Mouse (Mus musculus) myocyte (in vitro differentiated cells): ENCODE measurements at regions not wholly inside any gene's neighbourhood (a gene's known extent, or its start where the extent isn't known, plus 50 kb on each side); places are given as distances from the start of the nearest gene placed in this dataset.

Experiments used
- CEBPB ChIP-seq: IDR thresholded peaks from 2 replicates; pipeline ENCODE4 v1.6.1; 2011; ENCODE audit warnings: mild to moderate bottlenecking, moderate library complexity; ENCODE audit not compliant: poor library complexity, insufficient read depth, severe bottlenecking
- E2F4 ChIP-seq: IDR thresholded peaks from one replicate; pipeline ENCODE4 v1.6.1; 2011; ENCODE audit warnings: mild to moderate bottlenecking, control low read depth, moderate library complexity; ENCODE audit not compliant: insufficient read depth
- MAX ChIP-seq: IDR thresholded peaks from one replicate; pipeline ENCODE4 v1.6.1; 2011; ENCODE audit warnings: low read depth, mild to moderate bottlenecking, control low read depth
- MYOD1 ChIP-seq, 3 experiments: IDR thresholded peaks; one replicate each; pipeline ENCODE4 v1.6.1; 2011; ENCODE audit warnings: control low read depth in 2 of 3, low read depth in 2 of 3, mild to moderate bottlenecking in 2 of 3, moderate library complexity in 1 of 3; ENCODE audit not compliant: insufficient read length in 2 of 3, control insufficient read depth in 1 of 3
- MYOG ChIP-seq, 3 experiments: IDR thresholded peaks; one replicate each; pipeline ENCODE4 v1.6.1; 2011; ENCODE audit warnings: control low read depth in 2 of 3, low read depth in 2 of 3, mild to moderate bottlenecking in 2 of 3; ENCODE audit not compliant: insufficient read length in 2 of 3, control insufficient read depth in 1 of 3, insufficient read depth in 1 of 3
- POLR2A ChIP-seq: IDR thresholded peaks from one replicate; pipeline ENCODE4 v1.6.1; 2011; ENCODE audit warnings: low read depth, mild to moderate bottlenecking, control low read depth, moderate library complexity; ENCODE audit not compliant: insufficient read length
- POLR2AphosphoS2 ChIP-seq: IDR thresholded peaks from one replicate; pipeline ENCODE4 v1.6.1; 2011; ENCODE audit warnings: low read depth, control low read depth; ENCODE audit not compliant: insufficient read length
- REST ChIP-seq: IDR thresholded peaks from one replicate; pipeline ENCODE4 v1.6.1; 2011; ENCODE audit warnings: mild to moderate bottlenecking, control low read depth, moderate library complexity; ENCODE audit not compliant: insufficient read depth, insufficient read length
- SRF ChIP-seq: IDR thresholded peaks from one replicate; pipeline ENCODE4 v1.6.1; 2011; ENCODE audit warnings: low read depth; ENCODE audit not compliant: control insufficient read depth, insufficient read length
- TCF12 ChIP-seq: IDR thresholded peaks from one replicate; pipeline ENCODE4 v1.6.1; 2011; ENCODE audit warnings: mild to moderate bottlenecking, control low read depth; ENCODE audit not compliant: poor library complexity, insufficient read depth, severe bottlenecking
- TCF3 ChIP-seq: IDR thresholded peaks from one replicate; pipeline ENCODE4 v1.6.1; 2011; ENCODE audit warnings: low read depth, control low read depth; ENCODE audit not compliant: insufficient read length
- USF1 ChIP-seq: IDR thresholded peaks from one replicate; pipeline ENCODE4 v1.6.1; 2011; ENCODE audit warnings: low read depth, mild to moderate bottlenecking, control low read depth, moderate library complexity

GRCm38 (mm10) chr4:89976146-89976545, 242.5 kb upstream of the Zfp352 start:
- TF ChIP-seq POLR2A (no peak), E2F4 (no peak), REST (no peak), USF1 (no peak), TCF3 (no peak), MYOG (IDR thresholded peaks at IDR 0.05; ENCODE audit: control insufficient read depth in 1 of 3, insufficient read depth in 1 of 3, insufficient read length in 2 of 3, low read depth in 2 of 3) (no peak), MYOD1 (IDR thresholded peaks at IDR 0.05; ENCODE audit: control insufficient read depth in 1 of 3, insufficient read length in 2 of 3, low read depth in 2 of 3) (no peak), POLR2AphosphoS2 (no peak), TCF12 (no peak), MAX (no peak), CEBPB (no peak), SRF (no peak)
